Mouse (Mus musculus): Measurements from ENCODE around the gene Arsb.

Arsb gene

GRCm38 (mm10) chr13:93895430-93895829 lies 124.0 kb downstream of the Arsb start:
- no peak for DNase-seq

- no peak for DNase-seq
Measured at GRCm38 (mm10) chr13:93897943-93898826, 126.8 kb downstream of the Arsb start.

GRCm38 (mm10) chr13:93899378-93900256 lies 128.2 kb downstream of the Arsb start:
- no peak for DNase-seq

GRCm38 (mm10) chr13:93900934-93901626 lies 129.7 kb downstream of the Arsb start:
- no peak for DNase-seq

GRCm38 (mm10) chr13:93902126-93902525 lies 130.7 kb downstream of the Arsb start:
- no peak for DNase-seq

GRCm38 (mm10) chr13:93906552-93907245 lies 135.3 kb downstream of the Arsb start:
- DNase-seq = no peak

GRCm38 (mm10) chr13:93907971-93908370 lies 136.5 kb downstream of the Arsb start:
- no peak for DNase-seq

GRCm38 (mm10) chr13:93909847-93910246 lies 138.4 kb downstream of the Arsb start:
- no peak for DNase-seq

- no peak for DNase-seq
Measured at GRCm38 (mm10) chr13:93911037-93911436, 139.6 kb downstream of the Arsb start.

- no peak for DNase-seq
Measured at GRCm38 (mm10) chr13:93912326-93912915, 141.0 kb downstream of the Arsb start.

GRCm38 (mm10) chr13:93914206-93914605 lies 142.8 kb downstream of the Arsb start:
- no peak for DNase-seq

GRCm38 (mm10) chr13:93915641-93916570 lies 144.5 kb downstream of the Arsb start:
- DNase-seq = no peak

- no peak for DNase-seq
Measured at GRCm38 (mm10) chr13:93919536-93919935, 148.1 kb downstream of the Arsb start.

- DNase-seq = peak; percentile 6 to 22
Measured at GRCm38 (mm10) chr13:93920080-93920785, 148.8 kb downstream of the Arsb start.

GRCm38 (mm10) chr13:93920786-93921300 lies 149.4 kb downstream of the Arsb start:
- no peak for DNase-seq

- DNase-seq = no peak
Measured at GRCm38 (mm10) chr13:93921831-93922565, 150.6 kb downstream of the Arsb start.

GRCm38 (mm10) chr13:93922566-93922910 lies 151.1 kb downstream of the Arsb start:
- DNase-seq = peak; percentile 20 to 21

GRCm38 (mm10) chr13:93924735-93925432 lies 153.5 kb downstream of the Arsb start:
- DNase-seq = no peak
